Mouse (Mus musculus): Measurements from ENCODE around the gene Wtap.

DNA sequence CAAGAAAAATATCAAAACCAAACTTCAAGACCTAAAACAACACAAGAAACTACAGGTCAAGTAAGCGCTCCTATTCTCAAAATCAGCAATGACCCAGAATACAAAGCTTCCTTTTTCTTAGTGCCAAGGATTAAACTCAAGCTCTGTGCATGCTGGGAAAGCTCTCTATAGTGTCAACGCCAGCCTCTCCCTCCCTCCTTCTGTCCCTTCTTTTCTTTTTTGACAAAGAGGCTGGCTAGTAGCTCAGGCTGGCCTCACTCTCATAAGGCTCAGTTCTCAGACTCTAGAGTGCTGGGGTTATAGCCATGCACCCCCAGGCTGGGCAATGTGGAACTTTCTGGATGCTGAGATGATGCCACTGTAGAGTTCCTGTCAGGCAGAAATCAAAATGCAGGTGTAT, 55.9 kb downstream of the Wtap start:
- TF ChIP-seq CTCF (IDR thresholded peaks at IDR 0.05; ENCODE audit: borderline replicate concordance, insufficient read depth, low read length), result no peak
- TF ChIP-seq POLR2A (IDR thresholded peaks at IDR 0.05; ENCODE audit: low read depth, low read length), result no peak

Data from embryonic fibroblast, embryonic 13.5 days (primary cell).